Mouse (Mus musculus): Measurements from ENCODE around the gene Gstp1. TPM values are rescaled to one million over a fixed set of nuclear protein-coding genes. Genes with fewer than 3 reads are reported as not detected.

Gene Gstp1
- polyA plus RNA-seq, 1 experiment from 2014 or later, result 604 TPM

- Histone ChIP-seq H3K9me3 (ENCODE audit: control insufficient read depth, low read length) (no peaks in the 10 kb centered on the region), H3K27ac (ENCODE audit: low read depth, low read length) (peak within 1 kb of the TSS; percentile 75), H3K36me3 (ENCODE audit: control insufficient read depth, insufficient read depth, low read length) (peaks cover 9% of the 10 kb centered on the region), H3K4me3 (ENCODE audit: low read length) (peak within 1 kb of the TSS; percentile 58), H3K4me1 (ENCODE audit: control insufficient read depth, insufficient read depth, low read depth, low read length) (peaks cover 12% of the 10 kb centered on the region), H3K9ac (ENCODE audit: low read depth, low read length) (peak within 1 kb of the TSS; percentile 74), H3K4me2 (ENCODE audit: low read length) (peak within 1 kb of the TSS; percentile 59), H3K27me3 (replicated peaks; ENCODE audit: control insufficient read depth, insufficient read depth, low read length) (no peaks in the 10 kb centered on the region)
- peak; percentile 99 for ATAC-seq
- WGBS, result under 1% methylated on average over 45 of the region's 45 CpGs
Observed at GRCm38 (mm10) chr19:4012432-4013022, 25.3 kb downstream of the Gstp1 start, which contains the start of gene Ndufv1. Gene Ndufv1, minus strand, starts transcription at chr19:4012806.

- no peak for ATAC-seq
- H3K36me3 ChIP-seq (ENCODE audit: control insufficient read depth, insufficient read depth, low read length), result peaks cover 11% of the 10 kb centered on the region
- no peaks in the 10 kb centered on the region for H3K9me3 ChIP-seq (ENCODE audit: control insufficient read depth, low read length)
- 93% methylated on average over 5 of the region's 5 CpGs for WGBS
- H3K27me3 ChIP-seq (replicated peaks; ENCODE audit: control insufficient read depth, insufficient read depth, low read length), result no peaks in the 10 kb centered on the region
- H3K4me3 ChIP-seq (ENCODE audit: low read length), result no peak overlapping the region
- no peak overlapping the region for H3K4me2 ChIP-seq (ENCODE audit: low read length)
- no peak overlapping the region for H3K9ac ChIP-seq (ENCODE audit: low read depth, low read length)
- H3K4me1 ChIP-seq (ENCODE audit: control insufficient read depth, insufficient read depth, low read depth, low read length), result peaks cover 12% of the 10 kb centered on the region
- no peak overlapping the region for H3K27ac ChIP-seq (ENCODE audit: low read depth, low read length)
Observed at GRCm38 (mm10) chr19:4011086-4011485, 26.7 kb downstream of the Gstp1 start.

- no peak overlapping the region for H3K4me3 ChIP-seq (ENCODE audit: low read length)
- ATAC-seq, result no peak
- no peak overlapping the region for H3K4me2 ChIP-seq (ENCODE audit: low read length)
- WGBS, result 88% methylated on average over 8 of the region's 8 CpGs
- peaks cover 8% of the 10 kb centered on the region for H3K4me1 ChIP-seq (ENCODE audit: control insufficient read depth, insufficient read depth, low read depth, low read length)
- H3K27me3 ChIP-seq (replicated peaks; ENCODE audit: control insufficient read depth, insufficient read depth, low read length), result no peaks in the 10 kb centered on the region
- no peak overlapping the region for H3K9ac ChIP-seq (ENCODE audit: low read depth, low read length)
- H3K9me3 ChIP-seq (ENCODE audit: control insufficient read depth, low read length), result no peaks in the 10 kb centered on the region
- H3K27ac ChIP-seq (ENCODE audit: low read depth, low read length), result no peak overlapping the region
- peaks cover 15% of the 10 kb centered on the region for H3K36me3 ChIP-seq (ENCODE audit: control insufficient read depth, insufficient read depth, low read length)
Observed at GRCm38 (mm10) chr19:4005971-4006370, 31.8 kb downstream of the Gstp1 start.

GRCm38 (mm10) chr19:4005091-4005490 is 32.7 kb downstream of the Gstp1 start:
- Histone ChIP-seq H3K4me1 (ENCODE audit: control insufficient read depth, insufficient read depth, low read depth, low read length) (peaks cover 9% of the 10 kb centered on the region), H3K27ac (ENCODE audit: low read depth, low read length) (no peak overlapping the region), H3K4me2 (ENCODE audit: low read length) (no peak overlapping the region), H3K36me3 (ENCODE audit: control insufficient read depth, insufficient read depth, low read length) (peaks cover 15% of the 10 kb centered on the region), H3K27me3 (replicated peaks; ENCODE audit: control insufficient read depth, insufficient read depth, low read length) (no peaks in the 10 kb centered on the region), H3K9ac (ENCODE audit: low read depth, low read length) (no peak overlapping the region), H3K4me3 (ENCODE audit: low read length) (no peak overlapping the region), H3K9me3 (ENCODE audit: control insufficient read depth, low read length) (no peaks in the 10 kb centered on the region)
- ATAC-seq, result no peak
- 86% methylated on average over 9 of the region's 9 CpGs for WGBS

GRCm38 (mm10) chr19:4004331-4004730 is 33.5 kb downstream of the Gstp1 start:
- no peak for ATAC-seq
- H3K9me3 ChIP-seq (ENCODE audit: control insufficient read depth, low read length), result no peaks in the 10 kb centered on the region
- WGBS, result 85% methylated on average over 15 of the region's 15 CpGs

GRCm38 (mm10) chr19:4003641-4004040 is 34.1 kb downstream of the Gstp1 start:
- peaks cover 9% of the 10 kb centered on the region for H3K4me1 ChIP-seq (ENCODE audit: control insufficient read depth, insufficient read depth, low read depth, low read length)
- no peak overlapping the region for H3K4me3 ChIP-seq (ENCODE audit: low read length)
- H3K27me3 ChIP-seq (replicated peaks; ENCODE audit: control insufficient read depth, insufficient read depth, low read length), result no peaks in the 10 kb centered on the region
- H3K27ac ChIP-seq (ENCODE audit: low read depth, low read length), result no peak overlapping the region
- H3K9ac ChIP-seq (ENCODE audit: low read depth, low read length), result no peak overlapping the region
- H3K4me2 ChIP-seq (ENCODE audit: low read length), result no peak overlapping the region
- no peaks in the 10 kb centered on the region for H3K9me3 ChIP-seq (ENCODE audit: control insufficient read depth, low read length)
- 84% methylated on average over 12 of the region's 12 CpGs for WGBS
- H3K36me3 ChIP-seq (ENCODE audit: control insufficient read depth, insufficient read depth, low read length), result peaks cover 12% of the 10 kb centered on the region
- ATAC-seq, result no peak

More at GRCm38 (mm10) chr19:4004331-4004730, 33.5 kb downstream of the Gstp1 start:
- Histone ChIP-seq H3K4me3 (ENCODE audit: low read length) (no peak overlapping the region), H3K4me2 (ENCODE audit: low read length) (no peak overlapping the region), H3K27ac (ENCODE audit: low read depth, low read length) (no peak overlapping the region), H3K36me3 (ENCODE audit: control insufficient read depth, insufficient read depth, low read length) (peaks cover 15% of the 10 kb centered on the region), H3K4me1 (ENCODE audit: control insufficient read depth, insufficient read depth, low read depth, low read length) (peaks cover 9% of the 10 kb centered on the region), H3K9ac (ENCODE audit: low read depth, low read length) (no peak overlapping the region), H3K27me3 (replicated peaks; ENCODE audit: control insufficient read depth, insufficient read depth, low read length) (no peaks in the 10 kb centered on the region)

- ATAC-seq, result no peak
- Histone ChIP-seq H3K4me3 (ENCODE audit: low read length) (no peak within 1 kb of the TSS), H3K9me3 (ENCODE audit: control insufficient read depth, low read length) (no peaks in the 10 kb centered on the region), H3K27me3 (replicated peaks; ENCODE audit: control insufficient read depth, insufficient read depth, low read length) (no peaks in the 10 kb centered on the region), H3K36me3 (ENCODE audit: control insufficient read depth, insufficient read depth, low read length) (peaks cover 9% of the 10 kb centered on the region), H3K4me2 (ENCODE audit: low read length) (no peak within 1 kb of the TSS), H3K27ac (ENCODE audit: low read depth, low read length) (no peak within 1 kb of the TSS), H3K4me1 (ENCODE audit: control insufficient read depth, insufficient read depth, low read depth, low read length) (peaks cover 9% of the 10 kb centered on the region), H3K9ac (ENCODE audit: low read depth, low read length) (no peak within 1 kb of the TSS)
- whole genome bisulfite sequencing, result 90% methylated on average over 1 of the region's 1 CpGs
Observed at GRCm38 (mm10) chr19:4003112-4003511, 34.7 kb downstream of the Gstp1 start, which contains the start of gene Doc2g. Gene Doc2g, plus strand, starts transcription at chr19:4003313.

GRCm38 (mm10) chr19:4001752-4002151 is 36.0 kb downstream of the Gstp1 start:
- ATAC-seq, result no peak
- Histone ChIP-seq H3K4me1 (ENCODE audit: control insufficient read depth, insufficient read depth, low read depth, low read length) (peaks cover 9% of the 10 kb centered on the region), H3K4me3 (ENCODE audit: low read length) (no peak overlapping the region), H3K9me3 (ENCODE audit: control insufficient read depth, low read length) (no peaks in the 10 kb centered on the region), H3K36me3 (ENCODE audit: control insufficient read depth, insufficient read depth, low read length) (peaks cover 6% of the 10 kb centered on the region; the same call in 1 of the 2 replicates), H3K27me3 (replicated peaks; ENCODE audit: control insufficient read depth, insufficient read depth, low read length) (no peaks in the 10 kb centered on the region), H3K9ac (ENCODE audit: low read depth, low read length) (no peak overlapping the region), H3K27ac (ENCODE audit: low read depth, low read length) (no peak overlapping the region; the same call in 1 of the 2 replicates), H3K4me2 (ENCODE audit: low read length) (no peak overlapping the region)
- WGBS, result 93% methylated on average over 5 of the region's 5 CpGs

GRCm38 (mm10) chr19:4000949-4001525 is 36.7 kb downstream of the Gstp1 start:
- peak overlapping the region; percentile 91 for H3K27ac ChIP-seq (ENCODE audit: low read depth, low read length)
- H3K36me3 ChIP-seq (ENCODE audit: control insufficient read depth, insufficient read depth, low read length), result peaks cover 3% of the 10 kb centered on the region; the same call in 1 of the 2 replicates
- peak; percentile 6 for ATAC-seq
- peak overlapping the region; percentile 87 for H3K9ac ChIP-seq (ENCODE audit: low read depth, low read length)
- 22% methylated on average over 17 of the region's 17 CpGs for WGBS
- H3K4me2 ChIP-seq (ENCODE audit: low read length), result peak overlapping the region; percentile 77
- no peaks in the 10 kb centered on the region for H3K9me3 ChIP-seq (ENCODE audit: control insufficient read depth, low read length)
- H3K4me3 ChIP-seq (ENCODE audit: low read length), result peak overlapping the region; percentile 73
- H3K4me1 ChIP-seq (ENCODE audit: control insufficient read depth, insufficient read depth, low read depth, low read length), result peaks cover 9% of the 10 kb centered on the region
- H3K27me3 ChIP-seq (replicated peaks; ENCODE audit: control insufficient read depth, insufficient read depth, low read length), result no peaks in the 10 kb centered on the region
